Mouse (Mus musculus) myocyte (in vitro differentiated cells): ENCODE measurements around the gene Vmn2r99. TPM values are rescaled to one million over a fixed set of nuclear protein-coding genes. Genes with fewer than 3 reads are reported as not detected.

Source experiments
- H3K27me3 ChIP-seq: one replicate; pipeline ENCODE4 v1.6.1; 2011; ENCODE audit not compliant: control insufficient read depth, insufficient read depth, insufficient read length
- H3K36me3 ChIP-seq: one replicate; pipeline ENCODE4 v1.6.1; 2011; ENCODE audit not compliant: control insufficient read depth, insufficient read depth
- H3K4me2 ChIP-seq: one replicate; pipeline ENCODE4 v1.6.1; 2011; ENCODE audit warnings: low read depth, control low read depth
- H3K4me3 ChIP-seq: one replicate; pipeline ENCODE4 v1.5.1; 2011; ENCODE audit warnings: mild to moderate bottlenecking, control low read depth, moderate library complexity
- H3K79me2 ChIP-seq: one replicate; pipeline ENCODE4 v1.6.1; 2011; ENCODE audit not compliant: control insufficient read depth, insufficient read depth
- H3ac ChIP-seq: one replicate; pipeline ENCODE4 v1.6.1; 2011; ENCODE audit not compliant: control insufficient read depth, insufficient read length
- CEBPB ChIP-seq: IDR thresholded peaks from 2 replicates; pipeline ENCODE4 v1.6.1; 2011; ENCODE audit warnings: mild to moderate bottlenecking, moderate library complexity; ENCODE audit not compliant: poor library complexity, insufficient read depth, severe bottlenecking
- E2F4 ChIP-seq: IDR thresholded peaks from one replicate; pipeline ENCODE4 v1.6.1; 2011; ENCODE audit warnings: mild to moderate bottlenecking, control low read depth, moderate library complexity; ENCODE audit not compliant: insufficient read depth
- MAX ChIP-seq: IDR thresholded peaks from one replicate; pipeline ENCODE4 v1.6.1; 2011; ENCODE audit warnings: low read depth, mild to moderate bottlenecking, control low read depth
- MYOD1 ChIP-seq, 3 experiments: IDR thresholded peaks; one replicate each; pipeline ENCODE4 v1.6.1; 2011; ENCODE audit warnings: control low read depth in 2 of 3, low read depth in 2 of 3, mild to moderate bottlenecking in 2 of 3, moderate library complexity in 1 of 3; ENCODE audit not compliant: insufficient read length in 2 of 3, control insufficient read depth in 1 of 3
- MYOG ChIP-seq, 3 experiments: IDR thresholded peaks; one replicate each; pipeline ENCODE4 v1.6.1; 2011; ENCODE audit warnings: control low read depth in 2 of 3, low read depth in 2 of 3, mild to moderate bottlenecking in 2 of 3; ENCODE audit not compliant: insufficient read length in 2 of 3, control insufficient read depth in 1 of 3, insufficient read depth in 1 of 3
- POLR2A ChIP-seq: IDR thresholded peaks from one replicate; pipeline ENCODE4 v1.6.1; 2011; ENCODE audit warnings: low read depth, mild to moderate bottlenecking, control low read depth, moderate library complexity; ENCODE audit not compliant: insufficient read length
- POLR2AphosphoS2 ChIP-seq: IDR thresholded peaks from one replicate; pipeline ENCODE4 v1.6.1; 2011; ENCODE audit warnings: low read depth, control low read depth; ENCODE audit not compliant: insufficient read length
- REST ChIP-seq: IDR thresholded peaks from one replicate; pipeline ENCODE4 v1.6.1; 2011; ENCODE audit warnings: mild to moderate bottlenecking, control low read depth, moderate library complexity; ENCODE audit not compliant: insufficient read depth, insufficient read length
- SRF ChIP-seq: IDR thresholded peaks from one replicate; pipeline ENCODE4 v1.6.1; 2011; ENCODE audit warnings: low read depth; ENCODE audit not compliant: control insufficient read depth, insufficient read length
- TCF12 ChIP-seq: IDR thresholded peaks from one replicate; pipeline ENCODE4 v1.6.1; 2011; ENCODE audit warnings: mild to moderate bottlenecking, control low read depth; ENCODE audit not compliant: poor library complexity, insufficient read depth, severe bottlenecking
- TCF3 ChIP-seq: IDR thresholded peaks from one replicate; pipeline ENCODE4 v1.6.1; 2011; ENCODE audit warnings: low read depth, control low read depth; ENCODE audit not compliant: insufficient read length
- USF1 ChIP-seq: IDR thresholded peaks from one replicate; pipeline ENCODE4 v1.6.1; 2011; ENCODE audit warnings: low read depth, mild to moderate bottlenecking, control low read depth, moderate library complexity
- polyA plus RNA-seq: library from polyadenylated mRNA; unstranded; fragments of >200 nt; fragmentation: generic; extraction: Trizol; gene quantifications from one replicate; pipeline ENCODE4 v1.2.1, GENCODE M21; 2012; ENCODE audit warnings: missing spikeins

Gene Vmn2r99
- polyA plus RNA-seq: not detected

GRCm38 (mm10) chr17:19361649-19362048 lies at the start of gene Vmn2r99:
TSS of gene Vmn2r99 (plus strand) at chr17:19361949.
- Histone ChIP-seq H3K4me3 (no peak within 1 kb of the TSS), H3K4me2 (no peak within 1 kb of the TSS)

GRCm38 (mm10) chr17:19437623-19438022 lies 75.9 kb downstream of the Vmn2r99 start:
- no peaks in the 10 kb centered on the region for H3K36me3 ChIP-seq
- no peaks in the 10 kb centered on the region for H3K27me3 ChIP-seq
- no peak overlapping the region for H3K4me3 ChIP-seq
- no peak for TF ChIP-seq POLR2A
- TF ChIP-seq TCF3: no peak
- TF ChIP-seq MYOD1 (IDR thresholded peaks at IDR 0.05; ENCODE audit: control insufficient read depth in 1 of 3, insufficient read length in 2 of 3, low read depth in 2 of 3): no peak
- no peak for TF ChIP-seq USF1
- no peak for TF ChIP-seq REST
- TF ChIP-seq TCF12: no peak
- TF ChIP-seq MYOG (IDR thresholded peaks at IDR 0.05; ENCODE audit: control insufficient read depth in 1 of 3, insufficient read depth in 1 of 3, insufficient read length in 2 of 3, low read depth in 2 of 3): no peak
- TF ChIP-seq POLR2AphosphoS2: no peak
- no peak for TF ChIP-seq CEBPB
- no peak for TF ChIP-seq MAX
- TF ChIP-seq E2F4: no peak
- TF ChIP-seq SRF: no peak
- no peaks in the 10 kb centered on the region for H3K79me2 ChIP-seq
- H3K4me2 ChIP-seq: peak overlapping the region; percentile 34
- no peak overlapping the region for H3ac ChIP-seq

More at GRCm38 (mm10) chr17:19361649-19362048, at the start of gene Vmn2r99:
- H3ac ChIP-seq: no peak within 1 kb of the TSS
- H3K27me3 ChIP-seq: no peaks in the 10 kb centered on the region
- no peaks in the 10 kb centered on the region for H3K79me2 ChIP-seq
- TF ChIP-seq TCF12 (no peak), CEBPB (no peak)
- H3K36me3 ChIP-seq: no peaks in the 10 kb centered on the region

GRCm38 (mm10) chr17:19444932-19445331 lies 83.2 kb downstream of the Vmn2r99 start:
- Histone ChIP-seq H3K4me3 (no peak overlapping the region), H3K4me2 (no peak overlapping the region), H3ac (no peak overlapping the region), H3K36me3 (no peaks in the 10 kb centered on the region), H3K79me2 (no peaks in the 10 kb centered on the region), H3K27me3 (no peaks in the 10 kb centered on the region)
- TF ChIP-seq MAX (no peak), MYOD1 (IDR thresholded peaks at IDR 0.05; ENCODE audit: control insufficient read depth in 1 of 3, insufficient read length in 2 of 3, low read depth in 2 of 3) (no peak), USF1 (no peak), MYOG (IDR thresholded peaks at IDR 0.05; ENCODE audit: control insufficient read depth in 1 of 3, insufficient read depth in 1 of 3, insufficient read length in 2 of 3, low read depth in 2 of 3) (no peak), SRF (no peak), TCF12 (no peak), REST (no peak), CEBPB (no peak), TCF3 (no peak), E2F4 (no peak), POLR2A (no peak), POLR2AphosphoS2 (no peak)

Other genes starting within 250 kb of the Vmn2r99 start
- not detected for gene Vmn2r100, start 142.8 kb downstream of the Vmn2r99 start, polyA plus RNA-seq
- gene Vmn2r101, start 215.3 kb downstream of the Vmn2r99 start, polyA plus RNA-seq: not detected